Mouse (Mus musculus): Measurements from ENCODE around the gene Dusp5. TPM values are rescaled to one million over a fixed set of nuclear protein-coding genes. Genes with fewer than 3 reads are reported as not detected.

Dusp5 gene
- polyA plus RNA-seq, 1 experiment from 2014 or later = 2.9 TPM

- no peak overlapping the region for H3K27ac ChIP-seq (ENCODE audit: low read depth, low read length)
- H3K9ac ChIP-seq (ENCODE audit: low read length) = no peak overlapping the region
- no peak for DNase-seq (ENCODE audit: low spot score, missing footprints)
- no peak for ATAC-seq (ENCODE audit: low FRiP score)
- H3K4me1 ChIP-seq (ENCODE audit: control insufficient read depth, insufficient read depth, low read length) = no peaks in the 10 kb centered on the region
- no peaks in the 10 kb centered on the region; the same call in 1 of the 2 replicates for H3K9me3 ChIP-seq (ENCODE audit: control insufficient read depth, low read length)
- no peak overlapping the region for H3K4me3 ChIP-seq (ENCODE audit: low read depth, low read length)
- H3K36me3 ChIP-seq (ENCODE audit: control insufficient read depth, insufficient read depth, low read length) = no peaks in the 10 kb centered on the region
- 46% methylated on average over 4 of the region's 4 CpGs for WGBS
- H3K4me2 ChIP-seq = no peak overlapping the region
- H3K27me3 ChIP-seq (ENCODE audit: control insufficient read depth, insufficient read depth, low read length) = no peaks in the 10 kb centered on the region
These were observed 35.3 kb downstream of the Dusp5 start for GRCm38 (mm10) chr19:53564174-53564573.

GRCm38 (mm10) chr19:53565565-53566277 is 36.8 kb downstream of the Dusp5 start:
- no peaks in the 10 kb centered on the region for H3K27me3 ChIP-seq (ENCODE audit: control insufficient read depth, insufficient read depth, low read length)
- WGBS = 94% methylated on average over 14 of the region's 14 CpGs
- H3K9ac ChIP-seq (ENCODE audit: low read length) = no peak overlapping the region
- no peak overlapping the region for H3K27ac ChIP-seq (ENCODE audit: low read depth, low read length)
- H3K4me2 ChIP-seq = no peak overlapping the region
- DNase-seq (ENCODE audit: low spot score, missing footprints) (no peak), ATAC-seq (ENCODE audit: low FRiP score) (no peak)
- no peaks in the 10 kb centered on the region for H3K4me1 ChIP-seq (ENCODE audit: control insufficient read depth, insufficient read depth, low read length)
- H3K4me3 ChIP-seq (ENCODE audit: low read depth, low read length) = no peak overlapping the region
- H3K36me3 ChIP-seq (ENCODE audit: control insufficient read depth, insufficient read depth, low read length) = no peaks in the 10 kb centered on the region
- no peaks in the 10 kb centered on the region; the same call in 1 of the 2 replicates for H3K9me3 ChIP-seq (ENCODE audit: control insufficient read depth, low read length)

- Histone ChIP-seq H3K4me2 (no peak overlapping the region), H3K9me3 (ENCODE audit: control insufficient read depth, low read length) (no peaks in the 10 kb centered on the region; the same call in 1 of the 2 replicates), H3K27ac (ENCODE audit: low read depth, low read length) (no peak overlapping the region), H3K36me3 (ENCODE audit: control insufficient read depth, insufficient read depth, low read length) (no peaks in the 10 kb centered on the region), H3K4me3 (ENCODE audit: low read depth, low read length) (no peak overlapping the region), H3K27me3 (ENCODE audit: control insufficient read depth, insufficient read depth, low read length) (no peaks in the 10 kb centered on the region), H3K9ac (ENCODE audit: low read length) (no peak overlapping the region), H3K4me1 (ENCODE audit: control insufficient read depth, insufficient read depth, low read length) (no peaks in the 10 kb centered on the region)
- ATAC-seq (ENCODE audit: low FRiP score) (no peak), DNase-seq (ENCODE audit: low spot score, missing footprints) (peak; percentile 90)
- 16% methylated on average over 11 of the region's 11 CpGs for WGBS
These were observed 39.0 kb downstream of the Dusp5 start for GRCm38 (mm10) chr19:53567864-53568263.

- Histone ChIP-seq H3K4me1 (ENCODE audit: control insufficient read depth, insufficient read depth, low read length) (no peaks in the 10 kb centered on the region), H3K27me3 (ENCODE audit: control insufficient read depth, insufficient read depth, low read length) (no peaks in the 10 kb centered on the region), H3K9me3 (ENCODE audit: control insufficient read depth, low read length) (no peaks in the 10 kb centered on the region), H3K4me2 (no peak overlapping the region), H3K27ac (ENCODE audit: low read depth, low read length) (no peak overlapping the region), H3K4me3 (ENCODE audit: low read depth, low read length) (no peak overlapping the region), H3K9ac (ENCODE audit: low read length) (no peak overlapping the region), H3K36me3 (ENCODE audit: control insufficient read depth, insufficient read depth, low read length) (no peaks in the 10 kb centered on the region)
- ATAC-seq (ENCODE audit: low FRiP score) = no peak
- peak; percentile 76 for DNase-seq (ENCODE audit: low spot score, missing footprints)
- 83% methylated on average over 3 of the region's 3 CpGs for WGBS
These were observed 39.6 kb downstream of the Dusp5 start for GRCm38 (mm10) chr19:53568553-53568952.

- WGBS = 95% methylated on average over 4 of the region's 4 CpGs
These were observed 42.1 kb downstream of the Dusp5 start for GRCm38 (mm10) chr19:53571056-53571455.

GRCm38 (mm10) chr19:53571501-53572428 is 42.9 kb downstream of the Dusp5 start:
- H3K9me3 ChIP-seq (ENCODE audit: control insufficient read depth, low read length) = no peaks in the 10 kb centered on the region
- peak; percentile 77 for DNase-seq (ENCODE audit: low spot score, missing footprints)
- no peak for ATAC-seq (ENCODE audit: low FRiP score)
- no peak overlapping the region for H3K9ac ChIP-seq (ENCODE audit: low read length)
- H3K4me2 ChIP-seq = no peak overlapping the region
- 83% methylated on average over 18 of the region's 18 CpGs for WGBS
- H3K36me3 ChIP-seq (ENCODE audit: control insufficient read depth, insufficient read depth, low read length) = no peaks in the 10 kb centered on the region
- H3K4me1 ChIP-seq (ENCODE audit: control insufficient read depth, insufficient read depth, low read length) = no peaks in the 10 kb centered on the region
- H3K27ac ChIP-seq (ENCODE audit: low read depth, low read length) = no peak overlapping the region
- no peaks in the 10 kb centered on the region for H3K27me3 ChIP-seq (ENCODE audit: control insufficient read depth, insufficient read depth, low read length)
- no peak overlapping the region for H3K4me3 ChIP-seq (ENCODE audit: low read depth, low read length)

More at GRCm38 (mm10) chr19:53571056-53571455, 42.1 kb downstream of the Dusp5 start:
- ATAC-seq (ENCODE audit: low FRiP score) = no peak
- Histone ChIP-seq H3K4me2 (no peak overlapping the region), H3K4me3 (ENCODE audit: low read depth, low read length) (no peak overlapping the region), H3K4me1 (ENCODE audit: control insufficient read depth, insufficient read depth, low read length) (no peaks in the 10 kb centered on the region), H3K27me3 (ENCODE audit: control insufficient read depth, insufficient read depth, low read length) (no peaks in the 10 kb centered on the region), H3K9me3 (ENCODE audit: control insufficient read depth, low read length) (no peaks in the 10 kb centered on the region), H3K9ac (ENCODE audit: low read length) (no peak overlapping the region), H3K36me3 (ENCODE audit: control insufficient read depth, insufficient read depth, low read length) (no peaks in the 10 kb centered on the region), H3K27ac (ENCODE audit: low read depth, low read length) (no peak overlapping the region)
- no peak for DNase-seq (ENCODE audit: low spot score, missing footprints)

- Histone ChIP-seq H3K36me3 (ENCODE audit: control insufficient read depth, insufficient read depth, low read length) (no peaks in the 10 kb centered on the region), H3K4me1 (ENCODE audit: control insufficient read depth, insufficient read depth, low read length) (peaks cover 4% of the 10 kb centered on the region; the same call in 1 of the 2 replicates), H3K27me3 (ENCODE audit: control insufficient read depth, insufficient read depth, low read length) (no peaks in the 10 kb centered on the region), H3K27ac (ENCODE audit: low read depth, low read length) (no peak overlapping the region), H3K4me2 (no peak overlapping the region), H3K4me3 (ENCODE audit: low read depth, low read length) (no peak overlapping the region), H3K9me3 (ENCODE audit: control insufficient read depth, low read length) (no peaks in the 10 kb centered on the region), H3K9ac (ENCODE audit: low read length) (no peak overlapping the region)
- DNase-seq (ENCODE audit: low spot score, missing footprints) (peak; percentile 45), ATAC-seq (ENCODE audit: low FRiP score) (no peak)
- WGBS = 89% methylated on average over 12 of the region's 12 CpGs
These were observed 43.7 kb downstream of the Dusp5 start for GRCm38 (mm10) chr19:53572607-53573006.

- no peak for DNase-seq (ENCODE audit: low spot score, missing footprints)
- no peaks in the 10 kb centered on the region for H3K9me3 ChIP-seq (ENCODE audit: control insufficient read depth, low read length)
- 90% methylated on average over 3 of the region's 3 CpGs for WGBS
These were observed 44.2 kb downstream of the Dusp5 start for GRCm38 (mm10) chr19:53573151-53573550.

GRCm38 (mm10) chr19:53574131-53574530 is 45.2 kb downstream of the Dusp5 start:
- Histone ChIP-seq H3K36me3 (ENCODE audit: control insufficient read depth, insufficient read depth, low read length) (no peaks in the 10 kb centered on the region), H3K4me3 (ENCODE audit: low read depth, low read length) (no peak overlapping the region), H3K9ac (ENCODE audit: low read length) (no peak overlapping the region), H3K27me3 (ENCODE audit: control insufficient read depth, insufficient read depth, low read length) (no peaks in the 10 kb centered on the region), H3K27ac (ENCODE audit: low read depth, low read length) (no peak overlapping the region), H3K4me1 (ENCODE audit: control insufficient read depth, insufficient read depth, low read length) (peaks cover 4% of the 10 kb centered on the region; the same call in 1 of the 2 replicates), H3K4me2 (no peak overlapping the region), H3K9me3 (ENCODE audit: control insufficient read depth, low read length) (no peaks in the 10 kb centered on the region)
- 43% methylated on average over 8 of the region's 8 CpGs for WGBS
- ATAC-seq (ENCODE audit: low FRiP score) (no peak), DNase-seq (ENCODE audit: low spot score, missing footprints) (peak; percentile 73)

More at GRCm38 (mm10) chr19:53573151-53573550, 44.2 kb downstream of the Dusp5 start:
- Histone ChIP-seq H3K27me3 (ENCODE audit: control insufficient read depth, insufficient read depth, low read length) (no peaks in the 10 kb centered on the region), H3K9ac (ENCODE audit: low read length) (no peak overlapping the region), H3K4me1 (ENCODE audit: control insufficient read depth, insufficient read depth, low read length) (peaks cover 4% of the 10 kb centered on the region; the same call in 1 of the 2 replicates), H3K4me2 (no peak overlapping the region), H3K4me3 (ENCODE audit: low read depth, low read length) (no peak overlapping the region), H3K36me3 (ENCODE audit: control insufficient read depth, insufficient read depth, low read length) (no peaks in the 10 kb centered on the region), H3K27ac (ENCODE audit: low read depth, low read length) (no peak overlapping the region)
- no peak for ATAC-seq (ENCODE audit: low FRiP score)

Measured in midbrain, embryonic 11.5 days (tissue).